Mouse (Mus musculus): ENCODE data around the gene Sh3glb1.
A peak's percentile ranks its signal among the peaks of the same experiment; 100 is the strongest.
"Not testable (repeated sequence)": the region's sequence is repeated elsewhere in the genome, so short reads cannot be mapped to it uniquely, and the experiment has no call there.

Gene Sh3glb1

GRCm38 (mm10) chr3:144719901-144720747, at the start of gene Sh3glb1:
Sh3glb1 (minus strand) TSS chr3:144720335.
- DNase-seq: peak; percentile 98

- DNase-seq: no peak
Observed at GRCm38 (mm10) chr3:144765161-144765560, 45.0 kb upstream of the Sh3glb1 start.

GRCm38 (mm10) chr3:144761454-144761853, 41.3 kb upstream of the Sh3glb1 start:
- no peak for DNase-seq

- no peak for DNase-seq
Observed at GRCm38 (mm10) chr3:144760592-144761309, 40.6 kb upstream of the Sh3glb1 start, which contains the start of gene Clca3a1. Clca3a1 (minus strand) TSS chr3:144760977.

- DNase-seq: no peak
Observed at GRCm38 (mm10) chr3:144759719-144760118, 39.6 kb upstream of the Sh3glb1 start.

- DNase-seq: not testable (repeated sequence)
Observed at GRCm38 (mm10) chr3:144756103-144756502, 36.0 kb upstream of the Sh3glb1 start.

GRCm38 (mm10) chr3:144753120-144753519, 33.0 kb upstream of the Sh3glb1 start:
- DNase-seq: peak; percentile 19

- DNase-seq: not testable (repeated sequence)
Observed at GRCm38 (mm10) chr3:144749062-144749963, 29.2 kb upstream of the Sh3glb1 start.

- not testable (repeated sequence) for DNase-seq
Observed at GRCm38 (mm10) chr3:144747706-144748105, 27.6 kb upstream of the Sh3glb1 start.

- DNase-seq: not testable (repeated sequence)
Observed at GRCm38 (mm10) chr3:144738396-144738795, 18.3 kb upstream of the Sh3glb1 start.

- DNase-seq: peak; percentile 62
Observed at GRCm38 (mm10) chr3:144736831-144737230, 16.7 kb upstream of the Sh3glb1 start.

GRCm38 (mm10) chr3:144723455-144723854, 3.3 kb upstream of the Sh3glb1 start:
- DNase-seq: peak; percentile 74

GRCm38 (mm10) chr3:144722566-144722965, 2.4 kb upstream of the Sh3glb1 start:
- DNase-seq: not testable (repeated sequence)

- no peak for DNase-seq
Observed at GRCm38 (mm10) chr3:144721860-144722256, 1.7 kb upstream of the Sh3glb1 start.

- DNase-seq: peak; percentile 37
Observed at GRCm38 (mm10) chr3:144721077-144721859, 1.1 kb upstream of the Sh3glb1 start.

- DNase-seq: peak; percentile 84
Observed at GRCm38 (mm10) chr3:144719088-144719900, 841 bp downstream of the Sh3glb1 start.

- DNase-seq: no peak
Observed at GRCm38 (mm10) chr3:144718706-144719087, 1.4 kb downstream of the Sh3glb1 start.

GRCm38 (mm10) chr3:144717835-144718234, 2.3 kb downstream of the Sh3glb1 start:
- no peak for DNase-seq

- no peak for DNase-seq
Observed at GRCm38 (mm10) chr3:144717121-144717520, 3.0 kb downstream of the Sh3glb1 start.

- no peak for DNase-seq
Observed at GRCm38 (mm10) chr3:144715901-144716300, 4.2 kb downstream of the Sh3glb1 start.

GRCm38 (mm10) chr3:144715033-144715432, 5.1 kb downstream of the Sh3glb1 start:
- DNase-seq: no peak
